Mouse (Mus musculus) urinary bladder, postnatal 36 days (tissue): ENCODE measurements around the gene Nectin1.

Source experiments
- DNase-seq, 2 experiments: peaks; one replicate each; pipeline ENCODE4 v3.0.0; 2022; ENCODE audit warnings: low spot score in 2 of 2, mixed read lengths in 1 of 2

The Nectin1 gene

DNA sequence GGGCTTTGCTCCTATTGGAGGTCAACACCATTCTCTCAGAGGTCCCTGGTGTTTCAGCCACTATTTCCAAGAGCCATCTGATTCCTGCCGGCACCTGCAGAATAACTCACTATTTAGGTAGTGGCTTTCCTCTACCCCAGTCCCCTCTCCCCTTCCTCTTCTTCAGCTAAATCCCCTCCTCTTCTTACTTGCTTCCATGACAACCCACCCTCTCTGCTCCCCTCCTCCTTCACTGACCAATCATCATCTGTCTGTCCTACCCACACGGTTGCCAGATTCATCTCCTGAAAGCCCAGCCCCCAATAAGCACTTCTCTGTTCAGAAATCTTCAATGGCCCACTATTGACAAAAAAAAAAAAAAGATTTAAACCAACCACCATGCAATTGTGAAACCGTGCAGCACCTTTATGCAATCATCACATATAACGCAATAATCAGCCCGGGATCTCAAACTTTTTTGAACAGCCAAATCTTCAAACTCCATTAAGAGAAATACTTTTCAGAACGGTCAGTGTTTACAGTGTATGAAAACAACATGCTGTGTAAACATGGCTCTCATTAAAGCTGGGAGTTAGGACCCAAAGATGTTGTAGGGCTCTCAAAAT lies 5.2 kb upstream of the Nectin1 start:
- DNase-seq: no peak

DNA sequence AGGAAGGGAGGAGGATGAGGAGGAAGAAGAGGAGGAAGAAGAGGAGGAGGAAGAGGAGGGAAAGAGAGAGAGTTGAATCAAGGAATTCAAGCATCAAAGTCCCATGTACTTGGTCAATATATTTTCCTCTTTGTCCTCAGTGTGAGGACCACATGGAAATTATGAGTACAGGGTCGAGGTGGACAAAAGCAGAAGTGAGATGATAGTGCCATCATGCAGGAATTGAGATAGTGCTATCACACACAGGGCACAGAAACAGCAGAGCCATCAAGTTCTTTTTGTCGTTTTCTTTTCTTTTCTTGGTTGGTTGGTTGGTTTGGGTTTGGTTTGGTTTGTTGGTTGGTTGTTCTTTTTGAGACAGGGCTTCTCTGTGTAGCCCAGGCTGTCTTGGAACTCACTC lies 2.5 kb upstream of the Nectin1 start:
- DNase-seq: no peak

DNA sequence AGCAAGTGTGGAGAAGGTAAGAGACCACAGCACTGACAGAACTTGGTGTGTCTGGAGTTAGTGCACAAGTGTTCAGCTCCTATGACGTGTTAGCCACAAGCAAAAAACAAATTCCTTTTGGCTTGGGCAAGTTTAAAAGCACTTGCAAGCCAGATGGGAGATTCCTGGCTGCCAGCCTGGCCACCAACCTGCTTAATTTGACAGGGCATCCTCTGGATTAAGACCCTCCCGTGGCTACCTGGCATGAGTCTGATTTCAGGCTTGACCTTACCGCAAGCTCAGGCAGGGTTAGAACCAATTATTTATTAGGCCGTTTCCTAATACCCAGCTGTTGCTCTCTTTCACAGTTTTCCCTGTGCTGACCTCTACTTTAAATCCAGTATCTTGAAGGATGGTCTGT lies 1.7 kb upstream of the Nectin1 start:
- no peak for DNase-seq

DNA sequence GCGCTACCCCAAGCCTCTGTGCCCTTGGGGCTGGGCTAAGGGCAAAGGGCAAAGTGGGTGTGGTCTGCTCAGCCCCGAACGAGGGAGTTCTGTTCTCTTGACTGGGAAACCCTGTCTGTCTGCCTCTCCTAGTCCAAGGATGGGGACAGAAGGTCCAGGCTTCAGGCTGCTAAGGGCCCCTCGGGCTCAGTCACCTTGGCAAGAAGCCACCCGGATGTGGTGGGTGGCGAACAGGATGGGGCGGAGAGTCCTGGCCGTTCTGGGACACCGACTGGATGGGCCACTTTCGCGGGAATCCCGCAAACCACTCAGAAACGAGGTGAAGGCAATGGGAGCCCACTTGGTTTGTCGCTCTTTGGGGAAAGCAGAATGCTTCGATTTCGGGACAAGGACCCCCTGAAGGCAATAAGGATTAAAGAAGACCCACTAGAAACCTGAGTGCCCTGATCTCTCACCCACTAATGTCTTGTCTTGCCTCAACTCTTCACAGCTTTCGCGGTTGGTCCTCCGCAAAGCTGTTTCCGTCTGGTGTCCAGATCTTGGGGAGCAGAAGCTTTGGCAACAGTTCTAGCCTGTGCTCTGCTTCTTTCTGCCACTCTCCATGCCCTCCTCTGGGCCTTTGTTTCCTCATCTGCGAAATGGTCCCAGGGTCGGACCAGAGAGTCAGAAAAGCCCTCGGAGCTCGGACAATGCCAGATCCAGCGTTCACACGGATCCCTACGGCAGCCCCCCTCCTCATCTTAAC lies 710 bp upstream of the Nectin1 start:
- peak in 1 of 2 experiments; percentile 81 for DNase-seq

DNA sequence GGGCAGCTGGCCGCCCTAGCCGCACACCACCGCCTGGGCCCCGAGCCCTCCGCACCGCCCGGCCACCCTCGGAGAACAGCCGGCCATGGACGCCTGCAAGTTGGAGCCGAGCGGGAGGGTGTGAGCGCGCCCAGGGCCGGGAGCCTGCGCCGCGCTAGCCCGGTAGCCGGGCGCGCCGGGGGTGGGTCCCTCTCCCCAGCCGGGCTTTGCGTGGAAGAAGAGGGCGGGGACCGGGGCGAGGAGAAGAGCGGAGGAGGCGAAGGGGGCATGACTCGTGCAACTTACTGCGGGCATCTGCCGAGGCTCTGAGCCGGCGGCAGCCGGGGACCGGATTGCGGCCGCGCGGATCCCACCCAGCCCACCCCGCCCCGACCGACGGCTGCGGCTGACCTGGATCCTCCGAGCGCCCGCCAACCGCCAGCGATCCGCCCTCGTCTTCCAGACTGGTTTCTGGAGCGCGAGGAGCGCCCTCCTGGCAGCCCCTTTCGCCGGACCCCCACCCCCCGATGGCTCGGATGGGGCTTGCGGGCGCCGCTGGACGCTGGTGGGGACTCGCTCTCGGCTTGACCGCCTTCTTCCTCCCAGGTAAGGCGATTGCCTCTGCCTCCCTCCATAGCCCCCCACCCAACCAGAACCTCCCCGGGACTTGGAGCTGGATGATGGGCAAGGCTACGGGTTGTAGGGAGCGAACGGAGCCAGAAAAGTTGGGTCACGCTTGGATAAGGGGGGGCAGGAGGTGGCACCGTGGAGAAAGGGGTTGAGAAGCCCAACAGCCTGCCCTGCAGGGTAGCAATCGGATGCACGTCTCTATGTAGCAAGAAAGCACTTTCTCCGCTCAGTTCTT lies 576 bp downstream of the Nectin1 start:
- DNase-seq: no peak

DNA sequence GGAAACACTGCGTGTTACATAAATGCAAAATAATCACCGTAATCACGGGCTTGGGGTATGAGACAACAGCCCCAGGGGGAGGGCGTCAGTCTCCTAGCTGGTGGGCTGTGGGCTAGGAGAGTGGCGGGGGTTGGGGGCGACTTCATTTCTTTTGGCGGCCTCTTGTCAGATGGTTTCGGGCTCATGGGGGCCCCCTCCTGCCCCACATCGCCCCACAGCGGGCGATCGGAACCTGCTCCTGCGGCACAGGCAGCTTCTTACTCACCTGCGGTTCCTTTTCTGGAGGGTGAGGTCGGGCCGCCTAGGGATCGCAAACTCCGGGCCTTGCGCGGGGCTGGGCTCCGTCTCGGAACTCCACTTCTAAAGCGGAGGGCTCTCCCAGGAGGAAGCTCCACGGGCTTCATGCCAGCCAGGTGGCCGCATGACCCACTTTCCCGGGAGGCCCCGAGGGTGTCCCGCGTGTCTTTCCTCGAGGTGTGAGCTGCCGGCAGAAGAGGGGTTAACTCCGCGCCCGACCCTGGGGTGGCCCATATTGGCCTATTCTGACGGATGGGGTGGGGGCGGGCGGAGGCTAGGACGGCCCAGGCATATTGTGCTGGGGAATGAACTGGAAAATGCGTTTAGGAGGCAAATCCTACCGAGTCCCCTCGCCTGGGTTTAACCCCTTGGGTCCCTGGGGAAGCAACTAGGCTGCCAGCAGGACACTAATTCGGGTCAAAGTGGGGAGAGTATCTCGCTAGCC lies 1.4 kb downstream of the Nectin1 start:
- DNase-seq: peak in 1 of 2 experiments; percentile 44

DNA sequence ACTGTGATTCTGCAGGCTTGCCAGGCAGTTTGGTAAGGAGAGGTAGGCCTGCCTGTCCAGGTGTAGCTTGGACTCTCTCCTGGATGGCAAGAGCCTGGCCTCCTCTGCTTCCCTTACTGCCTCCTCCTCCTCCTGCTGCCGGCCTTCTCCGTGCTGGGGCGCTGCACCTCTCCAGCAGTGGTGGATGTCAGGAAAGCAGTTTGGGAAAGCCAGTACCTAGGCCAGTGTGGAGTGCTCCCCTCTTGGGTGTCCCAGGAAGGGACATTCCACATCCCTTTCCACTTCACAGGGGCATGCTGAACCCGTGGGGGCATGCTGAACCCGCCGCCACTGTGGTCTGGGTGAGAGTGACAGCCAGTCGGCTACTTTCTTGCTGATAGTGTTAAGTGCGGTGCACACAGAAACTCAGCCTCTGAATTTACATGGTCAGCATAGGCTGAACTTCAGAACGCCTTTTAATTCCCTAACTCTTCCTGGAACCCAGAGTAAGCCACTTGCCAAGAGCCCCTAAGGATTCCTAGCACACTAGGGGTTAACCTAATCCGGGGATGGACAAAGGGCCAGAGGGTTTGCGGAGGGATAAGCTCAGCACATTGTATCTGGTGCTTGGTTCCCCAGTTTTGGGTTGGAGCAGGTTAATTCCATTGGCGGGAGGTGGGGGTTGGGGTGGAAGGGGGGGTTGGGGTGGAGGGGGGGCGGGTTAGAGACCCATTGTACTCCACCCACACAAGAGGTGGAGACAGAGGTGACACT lies 2.3 kb downstream of the Nectin1 start:
- no peak for DNase-seq

DNA sequence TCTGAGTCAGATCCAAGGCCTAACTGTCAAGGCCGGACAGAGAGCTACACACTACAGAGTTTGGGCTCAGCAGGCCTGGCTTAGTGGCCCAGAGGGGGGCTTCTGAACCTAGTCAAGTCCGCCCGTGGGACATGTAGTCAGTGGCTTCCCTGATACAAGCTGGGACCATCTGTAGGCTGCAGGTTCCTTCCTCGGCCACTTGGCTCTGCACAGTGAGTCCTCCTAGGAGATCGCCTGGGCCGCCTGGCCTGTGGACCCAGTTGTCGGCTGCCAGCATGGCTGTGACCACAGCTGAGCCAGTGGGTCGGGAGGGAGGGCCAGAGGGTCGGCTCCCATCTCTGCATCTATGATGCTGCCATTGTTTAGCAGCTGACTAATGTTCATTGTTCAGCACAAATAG lies 3.9 kb downstream of the Nectin1 start:
- DNase-seq: no peak

DNA sequence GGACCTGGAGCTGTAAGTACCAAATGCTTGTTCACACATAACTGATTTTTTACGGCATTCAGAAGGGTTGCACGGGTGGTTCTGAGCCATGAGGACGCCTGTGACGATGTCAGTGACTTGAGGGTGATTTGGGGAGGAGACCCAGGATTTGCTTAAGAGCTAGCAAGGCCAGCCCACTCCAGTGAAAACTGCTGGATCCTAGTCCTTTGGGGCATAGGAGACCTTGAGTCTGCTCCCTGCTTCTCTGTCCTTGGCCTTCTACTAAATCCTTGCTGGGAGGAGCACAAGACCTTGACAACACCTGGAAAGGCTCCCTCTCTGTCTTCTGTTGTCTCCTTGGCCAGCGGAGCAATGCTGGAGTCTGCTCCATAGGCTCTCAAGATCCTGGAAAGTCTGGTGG lies 4.7 kb downstream of the Nectin1 start:
- DNase-seq: no peak

DNA sequence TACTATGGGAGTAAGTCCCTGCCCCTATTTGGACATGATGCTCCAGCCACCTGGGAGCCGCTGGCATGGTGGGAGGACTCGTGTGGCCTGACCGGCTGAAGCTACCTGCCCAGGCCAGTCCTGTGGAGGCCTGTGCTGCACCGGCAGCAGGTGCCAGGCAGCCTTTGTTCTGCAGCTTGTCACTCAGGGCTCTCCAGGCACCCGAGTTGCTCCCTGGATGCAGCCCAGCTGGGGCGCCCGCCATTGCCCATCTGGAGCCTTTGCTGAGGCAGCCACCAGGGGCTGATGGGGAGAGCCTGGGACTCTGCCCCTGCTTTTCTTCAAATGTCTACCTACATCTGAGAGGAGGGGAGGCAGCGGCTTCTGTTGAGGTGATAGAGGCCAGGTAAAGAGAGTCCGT lies 6.3 kb downstream of the Nectin1 start:
- DNase-seq: no peak

DNA sequence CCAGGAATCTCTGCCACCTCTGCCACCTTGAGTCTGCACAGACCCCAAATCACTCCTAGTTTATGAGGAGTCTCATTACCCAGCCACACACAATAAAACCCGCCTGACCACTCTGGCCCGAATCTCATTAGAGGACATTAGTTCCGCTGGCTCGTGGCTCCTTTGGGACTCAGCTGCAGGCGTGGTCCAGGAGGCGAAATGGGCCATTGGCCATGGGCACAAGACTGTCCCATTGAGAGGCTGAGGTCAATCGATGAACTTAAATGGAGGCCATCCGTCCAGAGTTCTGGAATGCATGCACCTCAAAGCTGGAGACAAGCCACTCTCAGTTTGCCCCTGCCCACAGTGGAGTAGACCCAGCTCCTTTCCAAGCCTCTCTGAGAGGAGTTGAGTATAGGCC lies 7.3 kb downstream of the Nectin1 start:
- no peak for DNase-seq

DNA sequence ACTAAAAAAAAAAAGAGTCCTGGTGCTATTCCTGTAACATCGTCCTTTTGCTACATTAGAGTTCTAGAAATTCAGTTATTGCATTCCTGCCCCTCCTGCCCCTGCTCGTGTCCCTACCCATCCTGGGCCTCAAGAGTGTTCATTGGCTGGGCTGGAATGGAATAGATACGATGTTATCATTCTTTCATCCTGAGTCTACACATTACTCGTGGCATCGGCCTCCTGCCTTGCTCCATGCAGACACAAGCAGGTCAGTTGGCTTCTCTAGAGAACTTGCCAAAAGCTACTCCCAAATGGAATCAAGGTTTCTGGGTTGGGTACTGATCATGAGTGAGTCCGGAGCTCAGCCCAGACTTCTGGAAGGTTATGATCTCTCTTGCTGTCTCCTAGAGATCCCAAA lies 9.7 kb downstream of the Nectin1 start:
- DNase-seq: no peak

DNA sequence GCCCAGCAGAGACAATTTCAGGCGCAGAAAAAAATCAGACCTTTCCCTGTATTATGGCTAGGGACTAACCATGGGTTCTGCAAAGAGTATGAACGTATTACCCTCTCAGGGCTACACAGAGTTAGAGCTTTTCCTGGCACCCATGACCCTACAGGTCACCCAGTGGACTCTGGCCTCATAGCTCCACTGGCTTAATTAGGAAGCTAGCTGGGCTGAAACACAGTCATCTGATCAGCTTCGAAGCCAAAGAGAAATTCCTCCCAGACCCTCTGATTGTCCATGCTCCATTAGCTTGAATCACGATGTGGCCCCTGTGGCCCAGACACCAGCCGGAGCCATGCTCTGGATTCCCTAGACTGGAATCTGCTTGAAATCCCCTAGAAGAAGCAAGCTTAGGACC lies 10.3 kb downstream of the Nectin1 start:
- DNase-seq: no peak

DNA sequence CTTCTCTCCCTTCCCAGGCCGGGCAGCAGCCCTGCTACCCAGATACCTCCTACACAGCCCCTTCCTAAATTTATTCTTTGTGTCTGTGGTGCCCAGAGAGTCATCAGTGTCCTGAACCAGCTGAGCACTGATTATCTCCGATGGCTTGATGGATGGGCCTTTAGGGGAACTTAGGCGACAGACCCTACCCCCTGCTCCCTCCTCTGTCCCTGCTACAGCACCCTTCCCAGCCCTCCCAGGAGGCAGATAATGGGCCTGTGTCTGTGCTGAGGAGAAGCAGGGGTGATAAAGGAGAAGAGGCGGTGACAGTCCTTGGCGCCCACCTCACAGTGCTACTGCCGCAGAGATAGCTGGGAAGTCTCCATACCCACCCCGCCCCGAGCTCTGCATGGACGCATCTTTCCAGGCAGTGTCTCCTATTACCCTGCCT lies 11.0 kb downstream of the Nectin1 start:
- no peak for DNase-seq

DNA sequence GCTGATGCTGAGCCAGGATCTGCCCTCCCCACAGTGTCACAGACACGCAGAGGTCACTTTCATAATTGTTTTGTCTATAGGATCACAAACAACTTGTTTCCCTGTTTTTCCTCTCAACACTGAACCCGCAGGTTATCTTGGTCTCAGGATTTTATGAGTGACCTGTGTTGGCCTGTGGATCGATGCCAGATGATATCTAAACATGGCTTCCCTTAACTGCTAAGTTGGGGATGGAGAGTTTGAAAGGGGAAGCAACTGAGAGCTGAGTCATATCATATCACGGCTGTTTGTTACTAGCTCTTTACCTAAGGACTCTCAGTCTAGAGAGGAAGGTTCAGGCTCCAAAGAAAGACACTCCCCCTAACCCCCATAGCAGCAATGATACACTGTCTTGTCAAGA lies 11.7 kb downstream of the Nectin1 start:
- peak in 1 of 2 experiments; percentile 36 for DNase-seq

DNA sequence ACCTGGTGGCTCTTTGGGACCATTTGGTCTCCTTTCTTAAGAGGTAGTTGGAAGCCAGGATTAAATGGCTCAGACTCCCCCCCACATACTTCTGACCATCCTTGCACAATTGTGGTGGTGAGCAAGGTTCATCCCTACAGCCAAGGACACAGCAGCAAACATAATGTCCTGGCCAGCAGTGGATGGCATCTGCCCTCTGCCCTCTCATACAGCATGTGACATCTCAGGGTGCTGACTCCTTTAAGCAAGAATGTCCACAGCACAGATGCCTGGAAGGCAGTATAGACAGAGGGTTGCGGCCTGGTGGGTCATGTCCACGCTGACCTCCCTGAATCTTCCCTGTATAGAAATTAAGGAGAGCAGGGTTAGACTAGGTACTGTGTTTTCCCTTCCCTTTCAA lies 12.1 kb downstream of the Nectin1 start:
- DNase-seq: no peak

DNA sequence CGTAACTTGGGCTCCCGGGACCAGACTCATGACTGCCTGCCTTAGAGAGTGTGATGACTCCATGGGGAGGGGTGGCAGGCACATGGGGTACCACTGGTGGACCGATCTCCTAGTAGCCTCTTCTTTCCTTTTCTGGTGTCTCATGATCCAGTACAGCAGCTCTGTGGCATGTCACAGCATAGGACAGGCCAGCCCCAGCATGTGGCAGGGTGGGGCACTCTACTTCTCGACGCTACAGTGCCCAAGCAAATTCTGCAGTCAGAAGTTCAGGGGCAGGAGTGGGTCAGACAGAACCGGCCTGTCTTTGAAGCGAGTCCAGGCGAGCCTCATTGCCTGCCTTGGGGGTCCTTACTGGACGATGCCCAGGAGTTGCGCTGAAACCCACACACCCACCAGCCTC lies 13.4 kb downstream of the Nectin1 start:
- DNase-seq: peak; percentile 68 to 75

DNA sequence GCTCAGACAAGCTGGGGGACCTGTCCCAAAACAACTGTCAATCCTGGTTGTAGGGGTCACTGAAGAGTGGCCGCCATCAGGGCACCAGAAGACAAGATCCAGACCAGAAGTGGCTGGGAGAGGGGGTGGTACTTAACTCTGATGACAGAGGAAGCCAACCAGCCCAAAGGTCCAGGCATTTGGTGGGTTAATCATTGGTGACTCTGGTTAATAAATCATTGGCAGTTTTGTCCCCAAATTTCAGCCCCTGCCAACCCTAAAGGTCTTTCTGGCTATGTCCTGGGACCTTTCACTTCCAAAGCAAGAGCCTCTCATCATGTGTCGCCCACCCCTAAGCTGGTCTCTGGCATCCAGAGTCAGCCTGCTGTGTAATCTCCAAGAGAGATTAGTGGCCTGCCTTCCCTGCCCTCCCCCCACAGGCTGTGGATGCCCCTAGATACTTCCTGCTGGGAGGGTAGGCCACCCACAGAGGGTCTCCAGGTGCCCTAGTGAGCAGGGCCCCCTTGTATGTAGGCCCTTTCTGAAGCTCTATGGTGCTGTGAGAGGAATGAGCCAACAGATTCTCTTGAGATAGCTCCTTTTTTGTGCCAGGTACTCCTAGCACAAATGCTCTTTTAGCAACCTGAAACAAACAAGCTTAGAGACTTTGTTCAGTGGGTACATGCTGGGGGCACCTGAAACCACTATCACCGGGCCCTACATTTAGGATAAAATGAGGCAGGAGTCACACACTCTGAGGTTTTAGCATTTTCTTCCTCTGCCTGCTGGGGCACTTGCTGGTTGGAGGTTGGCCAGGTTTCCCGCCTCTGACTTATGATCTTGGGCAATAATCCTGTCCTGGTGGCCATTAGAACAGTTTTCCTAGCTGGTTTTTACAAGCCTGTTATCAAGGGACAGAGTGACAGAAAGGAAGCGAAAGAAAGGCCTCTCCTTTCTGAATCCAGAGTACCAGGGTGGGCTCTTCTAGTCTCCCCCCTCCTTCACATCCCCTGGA lies 14.5 kb downstream of the Nectin1 start:
- peak in 1 of 2 experiments; percentile 69 for DNase-seq

DNA sequence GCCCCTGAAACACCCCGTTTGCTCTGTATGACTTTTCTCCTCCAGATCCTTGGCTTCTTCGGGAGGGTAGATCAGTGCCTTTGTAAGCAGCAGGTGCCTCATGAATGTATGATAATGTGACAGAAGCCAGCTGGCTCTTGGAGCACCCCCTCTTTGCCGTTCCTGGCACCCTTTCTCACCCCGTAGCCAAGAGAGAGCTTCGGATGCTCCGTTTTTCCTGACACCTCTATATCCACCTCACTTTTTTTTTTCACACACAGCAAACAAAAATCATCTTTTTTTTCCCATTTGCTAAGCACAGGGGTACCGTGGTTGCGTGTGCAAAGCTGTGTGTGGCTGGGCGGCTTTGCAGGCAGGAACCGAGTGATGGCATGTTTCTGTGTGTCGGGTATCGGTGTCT lies 16.3 kb downstream of the Nectin1 start:
- DNase-seq: no peak
